Mouse (Mus musculus) midbrain, embryonic 10.5 days (tissue): Measurements from ENCODE around the gene Olfr1198. TPM values are rescaled to one million over a fixed set of nuclear protein-coding genes. Genes with fewer than 3 reads are reported as not detected.

Experiments
- DNase-seq: peaks from one replicate; pipeline ENCODE4 v3.0.0-alpha.2; 2017; ENCODE audit warnings: low spot score
- H3K27ac ChIP-seq: fragments of 300-500 bp; sonication (generic); replicated peaks from 2 replicates; pipeline ENCODE4 v1.5.1; 2016; ENCODE audit warnings: mild to moderate bottlenecking
- H3K27me3 ChIP-seq: fragments of 300-500 bp; sonication (generic); 2 replicates; pipeline ENCODE4 v1.6.1; 2016; ENCODE audit warnings: low read depth, mild to moderate bottlenecking; ENCODE audit not compliant: poor library complexity, severe bottlenecking
- H3K36me3 ChIP-seq: fragments of 300-500 bp; sonication (generic); 2 replicates; pipeline ENCODE4 v1.6.1; 2016; ENCODE audit warnings: mild to moderate bottlenecking, moderate library complexity
- H3K4me1 ChIP-seq: fragments of 300-500 bp; sonication (generic); 2 replicates; pipeline ENCODE4 v1.6.1; 2016
- H3K4me3 ChIP-seq: fragments of 300-500 bp; sonication (generic); 2 replicates; pipeline ENCODE4 v1.5.1; 2016; ENCODE audit warnings: mild to moderate bottlenecking, moderate library complexity
- H3K9me3 ChIP-seq: fragments of 300-500 bp; sonication (generic); replicated peaks from 2 replicates; pipeline ENCODE4 v1.6.1; 2016; ENCODE audit warnings: mild to moderate bottlenecking
- WGBS: fragments of 180-500 bp; shearing (Covaris S2); methylation state at CpG from one replicate; pipeline ENCODE4 v1.1.7; 2016; 5-methylcytosine and 5-hydroxymethylcytosine counted together
- polyA plus RNA-seq: library from polyadenylated mRNA; unstranded; fragments of >200 nt; fragmentation: Nextera tagmentation; extraction: Ambion mirVana; gene quantifications from 2 replicates; pipeline ENCODE4 v1.2.1, GENCODE M21; 2016

Olfr1198 gene
- not detected in 2 replicates for polyA plus RNA-seq

- Histone ChIP-seq H3K4me3 (no peak within 1 kb of the TSS), H3K27me3 (no peaks in the 10 kb centered on the region), H3K4me1 (no peaks in the 10 kb centered on the region), H3K9me3 (no peaks in the 10 kb centered on the region), H3K36me3 (no peaks in the 10 kb centered on the region), H3K27ac (no peak within 1 kb of the TSS)
- no peak for DNase-seq
- 92% methylated on average over 2 of the region's 2 CpGs for WGBS
These were observed at the start of gene Olfr1198 for GRCm38 (mm10) chr2:88751270-88751669. Olfr1198 (minus strand) TSS chr2:88751370.

GRCm38 (mm10) chr2:88792736-88793135 lies 41.6 kb upstream of the Olfr1198 start, which contains the start of gene Olfr1201:
Olfr1201 (plus strand) TSS chr2:88793036.
- no peak for DNase-seq
- Histone ChIP-seq H3K27ac (no peak within 1 kb of the TSS), H3K27me3 (no peaks in the 10 kb centered on the region), H3K36me3 (no peaks in the 10 kb centered on the region), H3K4me1 (no peaks in the 10 kb centered on the region), H3K4me3 (no peak within 1 kb of the TSS), H3K9me3 (no peaks in the 10 kb centered on the region)
- WGBS, result 91% methylated on average over 6 of the region's 6 CpGs

GRCm38 (mm10) chr2:88770388-88770787 lies 19.2 kb upstream of the Olfr1198 start, which contains the start of gene Olfr1200:
Olfr1200 (minus strand) TSS chr2:88770488.
- DNase-seq, result no peak
- no peak within 1 kb of the TSS for H3K4me3 ChIP-seq
- H3K27me3 ChIP-seq, result no peaks in the 10 kb centered on the region
- H3K9me3 ChIP-seq, result no peaks in the 10 kb centered on the region
- H3K4me1 ChIP-seq, result no peaks in the 10 kb centered on the region
- H3K27ac ChIP-seq, result no peak within 1 kb of the TSS
- H3K36me3 ChIP-seq, result no peaks in the 10 kb centered on the region
- WGBS, result 86% methylated on average over 2 of the region's 2 CpGs

GRCm38 (mm10) chr2:88760369-88760768 lies 9.2 kb upstream of the Olfr1198 start, which contains the start of gene Olfr1199:
Olfr1199 (minus strand) TSS chr2:88760469.
- Histone ChIP-seq H3K27me3 (no peaks in the 10 kb centered on the region), H3K27ac (no peak within 1 kb of the TSS), H3K4me3 (no peak within 1 kb of the TSS), H3K4me1 (no peaks in the 10 kb centered on the region), H3K36me3 (no peaks in the 10 kb centered on the region), H3K9me3 (no peaks in the 10 kb centered on the region)
- no peak for DNase-seq
- WGBS, result 89% methylated on average over 2 of the region's 2 CpGs

- no peak overlapping the region for H3K27ac ChIP-seq
- DNase-seq, result no peak
- H3K4me3 ChIP-seq, result no peak overlapping the region
- H3K4me1 ChIP-seq, result no peaks in the 10 kb centered on the region
- 68% methylated on average over 3 of the region's 3 CpGs for WGBS
- no peaks in the 10 kb centered on the region for H3K36me3 ChIP-seq
- no peaks in the 10 kb centered on the region for H3K27me3 ChIP-seq
- no peaks in the 10 kb centered on the region for H3K9me3 ChIP-seq
These were observed 7.8 kb downstream of the Olfr1198 start for GRCm38 (mm10) chr2:88743379-88743778.

- H3K36me3 ChIP-seq, result no peaks in the 10 kb centered on the region
- no peak for DNase-seq
- no peaks in the 10 kb centered on the region for H3K9me3 ChIP-seq
- WGBS, result 83% methylated on average over 1 of the region's 1 CpGs
- no peaks in the 10 kb centered on the region for H3K4me1 ChIP-seq
- no peaks in the 10 kb centered on the region for H3K27me3 ChIP-seq
- H3K4me3 ChIP-seq, result no peak within 1 kb of the TSS
- H3K27ac ChIP-seq, result no peak within 1 kb of the TSS
These were observed 18.9 kb downstream of the Olfr1198 start, which contains the start of gene Olfr1197 for GRCm38 (mm10) chr2:88732266-88732665. Olfr1197 (minus strand) TSS chr2:88732366.

- WGBS, result 88% methylated on average over 2 of the region's 2 CpGs
- no peaks in the 10 kb centered on the region for H3K9me3 ChIP-seq
- DNase-seq, result no peak
- no peak within 1 kb of the TSS for H3K4me3 ChIP-seq
- no peaks in the 10 kb centered on the region for H3K36me3 ChIP-seq
- H3K27me3 ChIP-seq, result no peaks in the 10 kb centered on the region
- H3K27ac ChIP-seq, result no peak within 1 kb of the TSS
- no peaks in the 10 kb centered on the region for H3K4me1 ChIP-seq
These were observed 46.7 kb downstream of the Olfr1198 start, which contains the start of gene Olfr1196 for GRCm38 (mm10) chr2:88704497-88704896. Olfr1196 (minus strand) TSS chr2:88704597.

Other genes with a start within 250 kb of the Olfr1198 start
- not detected in 2 replicates for gene Olfr1186, start 232.8 kb downstream of the Olfr1198 start, polyA plus RNA-seq
- not detected in 2 replicates for gene Olfr1188, start 194.4 kb downstream of the Olfr1198 start, polyA plus RNA-seq
- not detected in 2 replicates for gene Olfr1189, start 164.9 kb downstream of the Olfr1198 start, polyA plus RNA-seq
- gene Olfr1191-ps1, start 110.8 kb downstream of the Olfr1198 start, polyA plus RNA-seq, result not detected in 2 replicates
- gene Olfr1192-ps1, start 102.9 kb downstream of the Olfr1198 start, polyA plus RNA-seq, result not detected in 2 replicates
- not detected in 2 replicates for gene Olfr1193, start 75.7 kb downstream of the Olfr1198 start, polyA plus RNA-seq
- not detected in 2 replicates for gene Olfr1195, start 62.2 kb downstream of the Olfr1198 start, polyA plus RNA-seq
- gene Olfr1196, start 46.8 kb downstream of the Olfr1198 start, polyA plus RNA-seq, result not detected in 2 replicates
- gene Olfr1197, start 19.0 kb downstream of the Olfr1198 start, polyA plus RNA-seq, result not detected in 2 replicates
- not detected in 2 replicates for gene Olfr1199, start 9.1 kb upstream of the Olfr1198 start, polyA plus RNA-seq
- gene Olfr1200, start 19.1 kb upstream of the Olfr1198 start, polyA plus RNA-seq, result not detected in 2 replicates
- not detected in 2 replicates for gene Olfr1201, start 41.7 kb upstream of the Olfr1198 start, polyA plus RNA-seq
- not detected in 2 replicates for gene Olfr1202, start 63.1 kb upstream of the Olfr1198 start, polyA plus RNA-seq
- not detected in 2 replicates for gene Olfr1205, start 78.4 kb upstream of the Olfr1198 start, polyA plus RNA-seq
- not detected in 2 replicates for gene Olfr1204, start 97.9 kb upstream of the Olfr1198 start, polyA plus RNA-seq
- not detected in 2 replicates for gene Olfr1206, start 111.9 kb upstream of the Olfr1198 start, polyA plus RNA-seq
- not detected in 2 replicates for gene Olfr1208, start 150.9 kb upstream of the Olfr1198 start, polyA plus RNA-seq
- gene Olfr1209, start 163.8 kb upstream of the Olfr1198 start, polyA plus RNA-seq, result not detected in 2 replicates
- not detected in 2 replicates for gene Olfr1211, start 186.7 kb upstream of the Olfr1198 start, polyA plus RNA-seq
- gene Olfr1212, start 202.6 kb upstream of the Olfr1198 start, polyA plus RNA-seq, result not detected in 2 replicates
- not detected in 2 replicates for gene Gm13762, start 228.9 kb upstream of the Olfr1198 start, polyA plus RNA-seq
- not detected in 2 replicates for gene Olfr1214, start 241.3 kb upstream of the Olfr1198 start, polyA plus RNA-seq